In the genomic region with DNA sequence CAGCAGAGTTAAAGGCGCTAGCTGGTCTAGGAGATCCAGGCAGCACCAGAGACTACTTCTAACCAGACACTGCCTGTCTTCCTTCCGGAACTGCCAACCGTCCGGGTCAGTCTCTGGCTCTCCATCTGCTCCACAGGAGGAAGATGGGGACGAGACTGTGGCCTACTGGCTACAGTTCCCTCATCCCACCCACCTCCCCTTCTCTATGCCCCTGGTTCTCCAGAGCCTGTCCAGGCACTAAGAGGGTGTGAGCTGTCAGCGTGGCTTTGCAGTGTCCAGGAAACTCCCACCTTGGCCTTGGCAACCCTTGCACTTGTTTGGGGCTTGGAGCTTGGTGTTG, we compare ENCODE assay signal across 8 mouse cellular contexts. TPM values are rescaled to one million over a fixed set of nuclear protein-coding genes. Genes with fewer than 3 reads are reported as not detected.
DNase-seq lines count a peak whose midpoint lies in the region; ATAC-seq lines count a peak whose summit lies in the region.

No protein-coding gene starts in this region.

- H3K27me3 ChIP-seq in lung, embryonic 15.5 days, result no peaks in the 10 kb centered on the region
- no peaks in the 10 kb centered on the region for H3K27me3 ChIP-seq in forebrain, embryonic 12.5 days
- no peaks in the 10 kb centered on the region for H3K27me3 ChIP-seq in limb, embryonic 12.5 days
- no peaks in the 10 kb centered on the region for H3K27me3 ChIP-seq in neural tube, embryonic 15.5 days (replicated peaks)

- no peaks in the 10 kb centered on the region for H3K36me3 ChIP-seq in lung, embryonic 15.5 days
- H3K36me3 ChIP-seq in forebrain, embryonic 12.5 days (replicated peaks), result no peaks in the 10 kb centered on the region
- H3K36me3 ChIP-seq in limb, embryonic 12.5 days, result no peaks in the 10 kb centered on the region
- no peaks in the 10 kb centered on the region for H3K36me3 ChIP-seq in neural tube, embryonic 15.5 days

- no peak for DNase-seq in lung, postnatal 14 days
- DNase-seq in urinary bladder, postnatal 4 days (ENCODE audit: low spot score in 2 of 2), result no peak
- DNase-seq in cerebellum, postnatal 14 days, result no peak
- no peak for DNase-seq in layer of hippocampus, postnatal 14 days (ENCODE audit: low spot score in 2 of 2)

- peak overlapping the region; percentile 50 for H3K4me3 ChIP-seq in lung, embryonic 15.5 days
- peak overlapping the region; percentile 55 for H3K4me3 ChIP-seq in forebrain, embryonic 12.5 days (replicated peaks)
- peak overlapping the region; percentile 56 for H3K4me3 ChIP-seq in limb, embryonic 12.5 days (replicated peaks)
- H3K4me3 ChIP-seq in neural tube, embryonic 15.5 days (replicated peaks), result peak overlapping the region; percentile 53

- H3K9ac ChIP-seq in lung, embryonic 15.5 days, result peak overlapping the region; percentile 54
- peak overlapping the region; percentile 66 for H3K9ac ChIP-seq in forebrain, embryonic 12.5 days
- H3K9ac ChIP-seq in limb, embryonic 12.5 days (replicated peaks), result peak overlapping the region; percentile 73
- H3K9ac ChIP-seq in neural tube, embryonic 15.5 days (replicated peaks), result peak overlapping the region; percentile 74

- H3K4me2 ChIP-seq in lung, embryonic 15.5 days, result peak overlapping the region; percentile 86
- peak overlapping the region; percentile 71 for H3K4me2 ChIP-seq in forebrain, embryonic 12.5 days
- H3K4me2 ChIP-seq in limb, embryonic 12.5 days, result peak overlapping the region; percentile 79
- peak overlapping the region; percentile 73 for H3K4me2 ChIP-seq in neural tube, embryonic 15.5 days

- ATAC-seq in lung, embryonic 15.5 days (ENCODE audit: borderline replicate concordance, extremely low read depth, low FRiP score, low TSS enrichment), result no peak
- ATAC-seq in forebrain, embryonic 12.5 days (ENCODE audit: low FRiP score), result peak; percentile 67; the same call in 1 of the 2 replicates
- 0 out of 2 replicates have a peak, but pooled peaks have one; percentile 60 for ATAC-seq in limb, embryonic 12.5 days (ENCODE audit: insufficient number of reproducible peaks, insufficient read depth, low FRiP score, low TSS enrichment, low read depth)
- no peak; the same call in 1 of the 2 replicates for ATAC-seq in neural tube, embryonic 15.5 days (ENCODE audit: low FRiP score)

- no peak overlapping the region for H3K27ac ChIP-seq in lung, embryonic 15.5 days
- H3K27ac ChIP-seq in forebrain, embryonic 12.5 days, result peak overlapping the region; percentile 61
- peak overlapping the region; percentile 12; the same call in 1 of the 2 replicates for H3K27ac ChIP-seq in limb, embryonic 12.5 days
- H3K27ac ChIP-seq in neural tube, embryonic 15.5 days (replicated peaks), result peak overlapping the region; percentile 84

- 0 out of 2 replicates have a peak, but pooled peaks cover 6% of the 10 kb centered on the region for H3K4me1 ChIP-seq in lung, embryonic 15.5 days
- H3K4me1 ChIP-seq in forebrain, embryonic 12.5 days, result peaks cover 14% of the 10 kb centered on the region
- H3K4me1 ChIP-seq in limb, embryonic 12.5 days (replicated peaks), result peaks cover 15% of the 10 kb centered on the region
- peaks cover 33% of the 10 kb centered on the region for H3K4me1 ChIP-seq in neural tube, embryonic 15.5 days

- WGBS in lung, embryonic 15.5 days, result under 1% methylated on average over 6 of the region's 6 CpGs
- 0% methylated on average over 5 of the region's 6 CpGs for WGBS in forebrain, embryonic 12.5 days
- 2% methylated on average over 6 of the region's 6 CpGs for whole genome bisulfite sequencing in limb, embryonic 12.5 days
- 0% methylated on average over 6 of the region's 6 CpGs for WGBS in neural tube, embryonic 15.5 days

- no peaks in the 10 kb centered on the region for H3K9me3 ChIP-seq in lung, embryonic 15.5 days
- H3K9me3 ChIP-seq in forebrain, embryonic 12.5 days, result no peaks in the 10 kb centered on the region
- H3K9me3 ChIP-seq in limb, embryonic 12.5 days, result no peaks in the 10 kb centered on the region
- no peaks in the 10 kb centered on the region for H3K9me3 ChIP-seq in neural tube, embryonic 15.5 days (replicated peaks)

RNA-seq across cellular contexts. Expression of gene Gsdme, which starts 1.8 kb away (rescaled TPM):
- 34.4 and 36.0 TPM in 2 replicates for polyA plus RNA-seq in lung, embryonic 15.5 days (2015; fragmentation: Nextera tagmentation; extraction: Ambion mirVana)
- 50.7 and 56.9 TPM in 2 replicates for polyA plus RNA-seq in forebrain, embryonic 12.5 days (2016; fragmentation: Nextera tagmentation; extraction: Ambion mirVana)
- polyA plus RNA-seq in limb, embryonic 12.5 days (2016; fragmentation: Nextera tagmentation; extraction: Ambion mirVana), result 44.2 and 46.5 TPM in 2 replicates
- 76.3 and 86.0 TPM in 2 replicates for polyA plus RNA-seq in neural tube, embryonic 15.5 days (2015; fragmentation: Nextera tagmentation; extraction: Ambion mirVana)
- total RNA-seq in layer of hippocampus, postnatal 14 days (2021), result 10 to 100 TPM; 11.6 to 12.7 TPM

Comparison
In these comparisons a context has a peak if more than half of its experiments do, and no peak if none do; other contexts are left out.
1. ATAC-seq: peak in forebrain, embryonic 12.5 days (single experiment) and limb, embryonic 12.5 days (single experiment); none in lung, embryonic 15.5 days (single experiment) and neural tube, embryonic 15.5 days (single experiment).
2. Peak in every context shown above with its lines, with median percentiles within 50 percentile points of each other: H3K4me2 ChIP-seq, H3K4me3 ChIP-seq and H3K9ac ChIP-seq.